Mouse (Mus musculus): ENCODE measurements at regions not wholly inside any gene's neighbourhood (a gene's known extent, or its start where the extent isn't known, plus 50 kb on each side); places are given as distances from the start of the nearest gene placed in this dataset.

- ChIA-PET POLR2A (no interaction called here), CTCF (no interaction called here)
Measured at GRCm38 (mm10) chr9:30166235-30166752, 203.4 kb upstream of the Ntm start.

DNA sequence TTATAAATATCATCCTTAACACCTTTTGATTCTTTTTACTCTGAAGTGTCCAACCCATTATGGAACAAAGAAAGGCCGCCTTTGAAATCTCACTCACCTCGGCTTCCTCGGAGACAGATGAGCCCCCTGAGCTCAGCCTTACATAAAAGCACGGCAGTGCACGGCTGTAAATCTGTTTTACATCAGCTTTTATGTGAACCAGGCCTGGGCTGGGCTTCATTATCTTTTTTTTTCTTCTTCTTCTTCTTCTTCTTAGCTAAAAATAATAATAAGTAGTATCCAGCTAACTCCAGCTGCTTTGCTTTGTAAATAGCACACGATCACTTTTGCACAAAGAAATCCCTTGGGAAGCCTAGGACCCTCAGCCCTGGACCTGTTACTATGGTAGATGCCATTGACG lies 204.3 kb upstream of the Ntm start:
- ChIA-PET CTCF (no interaction called here), POLR2A (no interaction called here)

- CTCF ChIA-PET, result no interaction called here
- POLR2A ChIA-PET, result no interaction called here
Measured at GRCm38 (mm10) chr9:30174646-30175045, 211.7 kb upstream of the Ntm start.

DNA sequence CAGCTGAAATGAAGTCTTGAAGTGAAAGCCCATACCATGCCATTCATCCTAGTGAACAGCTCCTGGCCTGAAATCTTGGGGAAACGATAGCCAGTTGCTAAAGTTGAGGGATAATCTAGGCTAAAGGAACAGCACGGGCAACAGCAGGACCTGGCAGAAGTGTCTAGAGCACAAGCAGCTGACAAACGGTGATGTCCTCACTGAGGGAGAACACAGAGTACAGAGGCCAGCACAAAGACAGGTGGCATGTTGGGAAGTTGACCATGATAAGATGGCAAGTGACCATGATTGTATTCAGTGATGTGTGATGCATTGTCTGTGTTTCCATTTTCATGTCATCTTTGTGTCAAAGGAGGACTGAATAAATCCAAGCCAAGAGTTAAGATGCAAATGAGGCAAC lies 212.4 kb upstream of the Ntm start:
- POLR2A ChIA-PET, result no interaction called here

GRCm38 (mm10) chr9:30183409-30183808 lies 220.5 kb upstream of the Ntm start:
- POLR2A ChIA-PET, result interaction anchor here in 1 of 4 experiments (0.6 kb wide), 1 partner anchor 154 kb away, joined by 7 read pairs; no protein-coding TSS in a partner anchor
- CTCF ChIA-PET, result no interaction called here

More for the DNA sequence above, 212.4 kb upstream of the Ntm start:
- CTCF ChIA-PET, result no interaction called here

- ChIA-PET POLR2A (interaction anchor here in 2 of 4 experiments (0.6 kb wide), 2 partner anchors 12 to 1467 kb away, joined by 3 to 6 read pairs; no protein-coding TSS in a partner anchor), CTCF (no interaction called here)
Measured at GRCm38 (mm10) chr9:30184996-30185763, 222.2 kb upstream of the Ntm start.

DNA sequence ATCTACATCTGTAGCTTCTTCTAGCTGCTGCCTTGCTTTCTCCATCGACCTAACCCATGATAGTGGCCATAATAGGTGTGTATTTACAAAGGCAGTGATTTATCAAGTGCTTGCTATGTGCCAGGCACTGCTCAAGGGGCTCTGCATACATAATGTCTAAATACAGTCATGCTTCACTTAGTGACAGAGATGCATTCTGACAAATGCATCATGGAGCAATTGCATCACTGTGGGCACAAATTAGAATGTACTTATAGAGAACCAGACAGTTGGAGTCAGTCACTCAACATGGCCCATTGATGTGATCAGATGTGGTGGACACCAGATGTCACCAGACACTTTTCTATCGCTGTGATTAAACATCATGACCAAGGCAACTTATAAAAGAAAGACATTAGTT lies 223.3 kb upstream of the Ntm start:
- POLR2A ChIA-PET, result interaction anchor here in 1 of 4 experiments (0.6 kb wide), 1 partner anchor 11 kb away, joined by 6 read pairs; no protein-coding TSS in a partner anchor
- CTCF ChIA-PET, result no interaction called here

DNA sequence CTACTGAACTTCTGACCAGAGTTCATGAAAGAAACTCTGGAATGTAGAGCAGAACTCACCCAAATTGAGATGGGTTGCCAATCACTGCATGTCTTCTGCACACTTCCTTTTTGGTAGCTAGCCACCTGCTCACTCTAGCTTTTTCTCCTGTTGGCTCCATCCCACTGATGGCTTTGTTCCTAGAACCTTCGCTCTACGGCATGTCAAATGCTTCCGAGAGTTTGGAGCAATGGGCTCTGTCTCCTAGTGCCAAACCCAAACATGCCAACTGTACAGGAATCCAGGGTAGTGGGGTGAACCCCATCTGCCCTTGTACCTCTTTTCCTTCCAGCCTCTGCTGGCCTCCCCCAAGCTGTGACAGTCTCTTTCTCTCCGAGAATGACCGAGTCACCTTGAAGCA lies 227.1 kb upstream of the Ntm start:
- ChIA-PET POLR2A (no interaction called here), CTCF (no interaction called here)

DNA sequence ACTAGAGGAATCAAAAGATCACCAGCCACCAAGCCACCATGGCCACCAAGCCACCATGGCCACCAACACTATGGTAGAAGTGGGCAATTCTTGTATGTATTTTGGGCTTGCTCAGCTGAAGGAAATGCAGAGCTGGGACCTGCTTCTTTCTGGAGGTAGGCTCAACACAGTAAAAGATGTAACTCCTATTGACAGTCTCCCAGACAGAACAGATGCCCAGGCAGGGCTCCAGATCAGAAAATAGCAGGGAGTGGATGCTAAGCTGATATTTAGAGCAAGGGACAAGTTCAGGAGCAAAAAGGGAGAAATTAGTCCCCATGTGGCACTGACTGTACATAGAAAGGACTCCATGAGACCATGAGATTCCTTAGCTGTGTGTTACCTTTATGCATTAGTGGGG lies 228.2 kb upstream of the Ntm start:
- ChIA-PET POLR2A (no interaction called here), CTCF (no interaction called here)

DNA sequence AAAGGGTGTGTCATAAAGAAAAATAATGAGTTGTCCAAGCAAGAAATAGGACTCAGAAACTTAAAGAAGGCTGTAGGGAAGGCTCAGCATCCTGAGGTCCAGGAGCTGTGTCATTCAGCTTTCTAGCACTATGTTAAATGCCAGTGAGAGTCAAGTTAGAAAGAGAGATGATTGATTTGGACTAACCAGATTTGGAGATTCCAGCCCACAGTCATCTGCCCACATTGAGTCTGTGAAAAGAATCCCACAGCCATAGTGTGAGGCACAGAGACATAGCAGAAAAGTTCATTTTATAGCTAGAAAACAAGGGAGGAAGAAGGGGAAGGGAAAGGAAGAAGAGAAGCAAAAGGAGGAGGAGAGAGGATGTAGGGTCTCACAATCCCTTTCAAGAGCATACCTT lies 229.0 kb upstream of the Ntm start:
- POLR2A ChIA-PET, result no interaction called here

DNA sequence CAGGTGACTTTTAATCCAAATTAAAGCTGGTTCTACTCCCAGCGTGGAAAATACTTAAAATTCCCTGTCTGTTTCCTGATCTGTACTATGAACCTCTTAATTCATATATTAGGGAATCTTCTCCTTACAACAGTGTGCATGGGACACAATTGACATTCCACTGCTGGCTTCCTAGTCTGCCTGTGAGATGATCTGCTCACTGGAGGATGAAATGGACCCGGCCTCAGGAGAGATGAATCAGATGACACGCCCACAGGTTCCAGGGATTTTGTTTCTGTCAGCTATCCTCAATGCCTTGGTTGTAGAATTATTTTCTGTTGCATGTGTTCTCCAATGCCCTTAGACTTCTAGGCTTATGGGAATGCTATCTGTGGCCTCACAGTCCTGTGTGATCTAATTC lies 231.9 kb upstream of the Ntm start:
- CTCF ChIA-PET, result no interaction called here

More for the DNA sequence above, 229.0 kb upstream of the Ntm start:
- CTCF ChIA-PET, result no interaction called here

GRCm38 (mm10) chr9:30202411-30202810 lies 224.5 kb upstream of the Snx19 start:
- ChIA-PET CTCF (interaction anchor here in 1 of 4 experiments (0.7 kb wide), 1 partner anchor 44 kb away, joined by 3 read pairs; no protein-coding TSS in a partner anchor), POLR2A (no interaction called here)

More for the DNA sequence above, 231.9 kb upstream of the Ntm start:
- POLR2A ChIA-PET, result no interaction called here

DNA sequence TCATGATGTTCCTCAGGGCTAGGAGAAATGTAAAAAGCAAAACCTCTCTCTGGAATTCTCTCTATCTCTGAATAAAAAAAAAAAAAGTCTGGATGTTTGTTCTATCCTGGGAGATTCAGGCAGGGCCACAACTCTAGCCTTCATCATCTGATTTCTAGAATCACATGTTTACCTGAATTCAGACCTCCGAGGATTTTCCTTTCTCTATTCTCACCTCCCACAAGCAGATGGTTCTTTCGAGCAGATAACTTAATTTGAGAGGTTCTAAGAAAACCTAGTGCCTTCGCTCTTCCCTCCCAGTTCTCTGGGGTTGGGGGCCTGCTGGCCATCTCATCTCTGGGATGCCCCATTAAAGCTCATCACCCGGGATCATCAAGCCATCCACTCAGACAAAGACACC lies 219.3 kb upstream of the Snx19 start:
- POLR2A ChIA-PET, result no interaction called here
- CTCF ChIA-PET, result no interaction called here

DNA sequence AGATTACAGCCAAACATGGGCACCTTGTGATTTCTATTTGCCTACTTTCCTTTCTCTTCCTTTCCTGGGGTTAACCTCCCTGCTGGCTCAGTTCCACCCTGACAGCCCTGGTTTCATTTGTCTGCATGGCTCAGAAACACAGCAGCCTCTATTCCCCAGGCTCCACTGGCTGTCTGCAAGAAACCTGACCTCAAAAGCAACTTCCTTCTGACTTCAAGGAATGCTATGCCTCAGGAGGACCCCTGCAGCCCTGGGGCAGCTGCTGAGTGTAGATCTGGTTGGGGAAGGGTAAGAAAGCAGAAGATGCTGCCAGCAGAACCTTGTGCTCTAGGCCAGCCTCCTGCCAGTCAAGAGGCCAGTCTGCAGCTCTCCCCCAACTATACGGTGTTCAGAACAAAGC lies 217.1 kb upstream of the Snx19 start:
- ChIA-PET POLR2A (no interaction called here), CTCF (no interaction called here)

DNA sequence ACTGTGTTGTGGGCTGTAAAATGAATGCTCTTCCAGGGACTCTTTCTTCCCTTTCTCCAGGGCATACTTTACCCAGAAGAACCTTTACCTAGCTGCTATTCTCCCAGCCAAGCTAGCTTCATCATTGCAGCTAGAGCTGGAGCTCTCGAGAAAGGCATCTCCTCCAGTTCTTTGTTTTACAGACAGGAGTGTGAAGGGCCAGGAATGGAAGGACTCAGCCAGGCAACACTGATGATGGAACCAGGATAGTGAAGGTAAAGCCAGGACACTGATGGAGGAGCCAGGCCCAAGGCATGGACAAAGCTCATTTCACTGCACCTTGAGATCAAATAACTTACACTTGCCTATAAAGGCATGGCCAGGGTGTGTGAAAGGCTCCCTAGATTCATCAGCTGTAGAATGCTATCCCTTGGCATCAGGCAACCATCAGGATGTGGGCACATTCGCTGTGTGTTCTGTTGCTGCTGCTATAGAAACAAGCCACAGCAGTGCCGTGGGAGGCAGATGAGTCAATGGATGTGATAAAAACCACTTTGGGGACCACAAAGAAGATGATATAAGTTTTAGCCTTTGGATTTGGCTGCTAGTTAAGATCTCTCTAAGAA lies 214.3 kb upstream of the Snx19 start:
- CTCF ChIA-PET, result no interaction called here
- POLR2A ChIA-PET, result no interaction called here

- ChIA-PET POLR2A (no interaction called here), CTCF (no interaction called here)
Measured at GRCm38 (mm10) chr9:30234501-30235163, 192.3 kb upstream of the Snx19 start.

- CTCF ChIA-PET, result no interaction called here
- POLR2A ChIA-PET, result interaction anchor here in 1 of 4 experiments (0.6 kb wide), 1 partner anchor 398 kb away, joined by 4 read pairs; no protein-coding TSS in a partner anchor
Measured at GRCm38 (mm10) chr9:30235791-30236190, 191.1 kb upstream of the Snx19 start.

DNA sequence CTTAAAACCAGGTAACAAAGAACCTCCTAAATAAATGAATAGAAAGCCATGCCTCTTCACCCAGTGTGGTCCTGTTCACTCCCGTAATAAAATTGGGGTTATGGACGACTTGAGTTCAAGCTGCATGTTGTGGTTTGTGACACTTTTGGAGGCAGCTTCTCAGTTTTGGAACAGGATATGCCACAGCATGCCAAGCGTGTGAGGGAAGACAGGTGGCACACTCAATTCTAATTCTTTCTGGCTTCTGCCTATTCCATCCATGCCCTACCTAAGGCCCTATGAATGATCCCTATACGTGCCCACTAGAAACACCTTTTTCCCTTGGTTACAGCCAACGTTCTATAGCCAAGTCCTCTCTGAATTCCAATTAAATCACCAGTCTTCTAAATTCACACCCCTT lies 184.8 kb upstream of the Snx19 start:
- ChIA-PET POLR2A (no interaction called here), CTCF (no interaction called here)

- CTCF ChIA-PET, result interaction anchor here in 3 of 4 experiments (0.5 to 1.0 kb wide), 10 partner anchors 11 to 603 kb away, joined by 3 to 10 read pairs (median 3); partner anchors contain the start of gene Snx19 (in 1 of the 3)
- POLR2A ChIA-PET, result no interaction called here
Measured at GRCm38 (mm10) chr9:30264533-30265168, 162.3 kb upstream of the Snx19 start.

GRCm38 (mm10) chr9:30271081-30271480 lies 155.8 kb upstream of the Snx19 start:
- CTCF ChIA-PET, result interaction anchor here in 1 of 4 experiments (0.9 kb wide), 1 partner anchor 30 kb away, joined by 3 read pairs; no protein-coding TSS in a partner anchor
- POLR2A ChIA-PET, result no interaction called here

Data from embryonic stem cell, embryonic (primary cell).